Mouse (Mus musculus): ENCODE measurements at regions not wholly inside any gene's neighbourhood (a gene's known extent, or its start where the extent isn't known, plus 50 kb on each side); places are given as distances from the start of the nearest gene placed in this dataset.

- WGBS = 77% methylated on average over 1 of the region's 1 CpGs
- H3K4me2 ChIP-seq = no peak overlapping the region
- ATAC-seq (ENCODE audit: low FRiP score, low read depth) = no peak
- H3K27ac ChIP-seq (replicated peaks) = no peak overlapping the region
- no peaks in the 10 kb centered on the region for H3K9me3 ChIP-seq
- H3K9ac ChIP-seq = no peak overlapping the region
- no peaks in the 10 kb centered on the region for H3K36me3 ChIP-seq
- no peak overlapping the region for H3K4me3 ChIP-seq
- H3K4me1 ChIP-seq (replicated peaks) = no peaks in the 10 kb centered on the region
- H3K27me3 ChIP-seq = no peaks in the 10 kb centered on the region
Measured at GRCm38 (mm10) chr2:8628007-8628406, 1118.6 kb upstream of the Celf2 start.

GRCm38 (mm10) chr2:8628485-8629208, 1119.3 kb upstream of the Celf2 start:
- Histone ChIP-seq H3K27me3 (no peaks in the 10 kb centered on the region), H3K9ac (no peak overlapping the region), H3K27ac (replicated peaks) (no peak overlapping the region), H3K4me3 (no peak overlapping the region), H3K4me2 (no peak overlapping the region), H3K9me3 (no peaks in the 10 kb centered on the region), H3K36me3 (no peaks in the 10 kb centered on the region), H3K4me1 (replicated peaks) (no peaks in the 10 kb centered on the region)
- 94% methylated on average over 2 of the region's 2 CpGs for WGBS
- no peak for ATAC-seq (ENCODE audit: low FRiP score, low read depth)

GRCm38 (mm10) chr2:8638082-8638481, 1128.7 kb upstream of the Celf2 start:
- H3K4me1 ChIP-seq (replicated peaks) = 0 out of 2 replicates have a peak, but pooled peaks cover 3% of the 10 kb centered on the region
- no peak for ATAC-seq (ENCODE audit: low FRiP score, low read depth)
- H3K36me3 ChIP-seq = no peaks in the 10 kb centered on the region
- 57% methylated on average over 7 of the region's 7 CpGs for WGBS
- no peak overlapping the region for H3K4me3 ChIP-seq
- no peak overlapping the region for H3K4me2 ChIP-seq
- no peak overlapping the region for H3K9ac ChIP-seq
- H3K27me3 ChIP-seq = no peaks in the 10 kb centered on the region
- no peaks in the 10 kb centered on the region for H3K9me3 ChIP-seq
- H3K27ac ChIP-seq (replicated peaks) = no peak overlapping the region

- H3K36me3 ChIP-seq = no peaks in the 10 kb centered on the region
- H3K9ac ChIP-seq = no peak overlapping the region
- no peaks in the 10 kb centered on the region for H3K27me3 ChIP-seq
- WGBS = 48% methylated on average over 3 of the region's 3 CpGs
- H3K4me1 ChIP-seq (replicated peaks) = 0 out of 2 replicates have a peak, but pooled peaks cover 3% of the 10 kb centered on the region
- H3K27ac ChIP-seq (replicated peaks) = no peak overlapping the region
- no peak overlapping the region for H3K4me2 ChIP-seq
- H3K9me3 ChIP-seq = no peaks in the 10 kb centered on the region
- H3K4me3 ChIP-seq = no peak overlapping the region
- ATAC-seq (ENCODE audit: low FRiP score, low read depth) = no peak
Measured at GRCm38 (mm10) chr2:8639282-8639681, 1129.9 kb upstream of the Celf2 start.

- H3K4me2 ChIP-seq = no peak overlapping the region
- no peak overlapping the region for H3K4me3 ChIP-seq
- H3K9me3 ChIP-seq = no peaks in the 10 kb centered on the region
- 28% methylated on average over 1 of the region's 1 CpGs for WGBS
- H3K27ac ChIP-seq (replicated peaks) = no peak overlapping the region
- ATAC-seq (ENCODE audit: low FRiP score, low read depth) = no peak
- no peaks in the 10 kb centered on the region for H3K4me1 ChIP-seq (replicated peaks)
- H3K36me3 ChIP-seq = no peaks in the 10 kb centered on the region
- H3K27me3 ChIP-seq = no peaks in the 10 kb centered on the region
- H3K9ac ChIP-seq = no peak overlapping the region
Measured at GRCm38 (mm10) chr2:8645463-8645862, 1136.1 kb upstream of the Celf2 start.

- Histone ChIP-seq H3K4me2 (no peak overlapping the region), H3K27me3 (no peaks in the 10 kb centered on the region)
- 87% methylated on average over 7 of the region's 7 CpGs for WGBS
Measured at GRCm38 (mm10) chr2:8660544-8660943, 1151.2 kb upstream of the Celf2 start.

GRCm38 (mm10) chr2:8673751-8674378, 1164.5 kb upstream of the Celf2 start:
- H3K36me3 ChIP-seq = no peaks in the 10 kb centered on the region
- H3K9me3 ChIP-seq = no peaks in the 10 kb centered on the region
- no peaks in the 10 kb centered on the region for H3K27me3 ChIP-seq
- peak overlapping the region; percentile 36 for H3K4me2 ChIP-seq
- no peak overlapping the region for H3K27ac ChIP-seq (replicated peaks)
- 0 out of 2 replicates have a peak, but pooled peaks cover 2% of the 10 kb centered on the region for H3K4me1 ChIP-seq (replicated peaks)
- peak; percentile 81 for ATAC-seq (ENCODE audit: low FRiP score, low read depth)
- 18% methylated on average over 10 of the region's 10 CpGs for WGBS
- no peak overlapping the region for H3K4me3 ChIP-seq
- H3K9ac ChIP-seq = no peak overlapping the region

More at GRCm38 (mm10) chr2:8660544-8660943, 1151.2 kb upstream of the Celf2 start:
- Histone ChIP-seq H3K27ac (replicated peaks) (no peak overlapping the region), H3K4me3 (no peak overlapping the region), H3K4me1 (replicated peaks) (no peaks in the 10 kb centered on the region), H3K9ac (no peak overlapping the region), H3K36me3 (no peaks in the 10 kb centered on the region), H3K9me3 (no peaks in the 10 kb centered on the region)
- no peak for ATAC-seq (ENCODE audit: low FRiP score, low read depth)

- no peak overlapping the region for H3K27ac ChIP-seq (replicated peaks)
- ATAC-seq (ENCODE audit: low FRiP score, low read depth) = no peak
Measured at GRCm38 (mm10) chr2:8675537-8675936, 1166.2 kb upstream of the Celf2 start.

GRCm38 (mm10) chr2:8676546-8676945, 1167.2 kb upstream of the Celf2 start:
- Histone ChIP-seq H3K9ac (no peak overlapping the region), H3K36me3 (no peaks in the 10 kb centered on the region), H3K4me2 (no peak overlapping the region), H3K9me3 (no peaks in the 10 kb centered on the region), H3K4me1 (replicated peaks) (0 out of 2 replicates have a peak, but pooled peaks cover 2% of the 10 kb centered on the region), H3K27ac (replicated peaks) (no peak overlapping the region), H3K4me3 (no peak overlapping the region), H3K27me3 (no peaks in the 10 kb centered on the region)
- WGBS = 20% methylated on average over 4 of the region's 4 CpGs
- no peak for ATAC-seq (ENCODE audit: low FRiP score, low read depth)

More at GRCm38 (mm10) chr2:8675537-8675936, 1166.2 kb upstream of the Celf2 start:
- H3K4me3 ChIP-seq = no peak overlapping the region
- H3K36me3 ChIP-seq = no peaks in the 10 kb centered on the region
- H3K9ac ChIP-seq = no peak overlapping the region
- H3K27me3 ChIP-seq = no peaks in the 10 kb centered on the region
- no peaks in the 10 kb centered on the region for H3K9me3 ChIP-seq
- H3K4me2 ChIP-seq = no peak overlapping the region
- 72% methylated on average over 4 of the region's 4 CpGs for WGBS
- 0 out of 2 replicates have a peak, but pooled peaks cover 2% of the 10 kb centered on the region for H3K4me1 ChIP-seq (replicated peaks)

GRCm38 (mm10) chr2:8690846-8691643, 1181.7 kb upstream of the Celf2 start:
- no peaks in the 10 kb centered on the region for H3K27me3 ChIP-seq
- H3K4me3 ChIP-seq = no peak overlapping the region
- 37% methylated on average over 8 of the region's 8 CpGs for WGBS
- no peak overlapping the region for H3K27ac ChIP-seq (replicated peaks)
- H3K4me2 ChIP-seq = no peak overlapping the region
- no peak overlapping the region for H3K9ac ChIP-seq
- no peaks in the 10 kb centered on the region for H3K4me1 ChIP-seq (replicated peaks)
- H3K9me3 ChIP-seq = no peaks in the 10 kb centered on the region
- no peaks in the 10 kb centered on the region for H3K36me3 ChIP-seq
- no peak for ATAC-seq (ENCODE audit: low FRiP score, low read depth)

- Histone ChIP-seq H3K4me3 (no peak overlapping the region), H3K36me3 (no peaks in the 10 kb centered on the region), H3K4me1 (replicated peaks) (no peaks in the 10 kb centered on the region), H3K9ac (no peak overlapping the region), H3K27ac (replicated peaks) (no peak overlapping the region), H3K4me2 (no peak overlapping the region), H3K27me3 (no peaks in the 10 kb centered on the region), H3K9me3 (no peaks in the 10 kb centered on the region)
- WGBS = 82% methylated on average over 8 of the region's 8 CpGs
- ATAC-seq (ENCODE audit: low FRiP score, low read depth) = no peak
Measured at GRCm38 (mm10) chr2:8729306-8729705, 1151.7 kb upstream of the 4930412O13Rik start.

GRCm38 (mm10) chr2:8754142-8754541, 1126.9 kb upstream of the 4930412O13Rik start:
- no peak overlapping the region for H3K9ac ChIP-seq
- H3K4me1 ChIP-seq (replicated peaks) = no peaks in the 10 kb centered on the region
- H3K9me3 ChIP-seq = no peaks in the 10 kb centered on the region
- H3K27me3 ChIP-seq = no peaks in the 10 kb centered on the region
- H3K4me3 ChIP-seq = no peak overlapping the region
- ATAC-seq (ENCODE audit: low FRiP score, low read depth) = peak; percentile 68; the same call in 1 of the 2 replicates
- H3K36me3 ChIP-seq = no peaks in the 10 kb centered on the region
- WGBS = 21% methylated on average over 1 of the region's 1 CpGs
- H3K4me2 ChIP-seq = no peak overlapping the region
- H3K27ac ChIP-seq (replicated peaks) = no peak overlapping the region

Data from hindbrain, embryonic 15.5 days (tissue).